Comparison of ENCODE assay signal across 10 mouse cellular contexts in the genomic region with DNA sequence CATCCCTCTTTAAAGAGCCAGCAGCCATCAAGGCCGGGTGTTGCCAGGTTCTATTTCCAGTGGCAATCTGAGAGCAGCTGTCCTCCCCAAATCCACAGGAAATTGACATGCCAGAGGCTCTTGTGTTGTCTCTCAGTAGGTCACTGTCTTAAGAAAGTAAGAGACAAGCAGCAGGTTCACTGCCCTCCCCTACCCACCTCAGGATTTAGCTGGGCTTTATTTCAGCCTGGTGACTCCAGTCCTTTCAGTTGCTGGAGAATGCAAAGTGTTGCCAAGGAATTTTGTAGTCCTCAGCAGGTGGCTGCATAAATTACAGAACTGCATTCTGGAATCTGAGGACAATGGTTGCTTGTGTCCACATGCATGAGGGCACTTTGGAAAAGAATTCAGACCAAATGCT.
DNase-seq lines count a peak whose midpoint lies in the region; ATAC-seq and TF ChIP-seq lines count a peak whose summit lies in the region.
"Had no signal": no experiment of that assay in that cellular context is flagged by ENCODE, and none has a peak within 500 bp of the region (broad histone marks: within the 10 kb centered on the region; RNA-seq: fewer than 3 reads in every experiment).

No protein-coding gene starts in this region.

- no peaks in the 10 kb centered on the region for H3K36me3 ChIP-seq in forebrain, postnatal 0 days (ENCODE audit: insufficient read depth)
- no peaks in the 10 kb centered on the region for H3K36me3 ChIP-seq in midbrain, embryonic 12.5 days
- H3K36me3 ChIP-seq in heart, embryonic 10.5 days: no peaks in the 10 kb centered on the region
- H3K36me3 ChIP-seq in heart, adult 2 months (ENCODE audit: control insufficient read depth, insufficient read depth, low read length): no peaks in the 10 kb centered on the region

- no peaks in the 10 kb centered on the region for H3K79me2 ChIP-seq in heart, adult 2 months (replicated peaks; ENCODE audit: control insufficient read depth, insufficient read depth, low read length)

- no peak overlapping the region for H3K4me3 ChIP-seq in forebrain, postnatal 0 days (ENCODE audit: low read depth, low read length)
- no peak overlapping the region for H3K4me3 ChIP-seq in midbrain, embryonic 12.5 days
- H3K4me3 ChIP-seq in heart, embryonic 10.5 days: no peak overlapping the region
- H3K4me3 ChIP-seq in heart, adult 2 months: no peak overlapping the region

- no peaks in the 10 kb centered on the region for H3K9me3 ChIP-seq in forebrain, postnatal 0 days (ENCODE audit: low read length)
- H3K9me3 ChIP-seq in midbrain, embryonic 12.5 days: no peaks in the 10 kb centered on the region
- no peaks in the 10 kb centered on the region for H3K9me3 ChIP-seq in heart, embryonic 10.5 days

- TF ChIP-seq EP300 in heart, adult 2 months (IDR thresholded peaks at IDR 0.05; ENCODE audit: insufficient read depth, low read depth, low read length): no peak

- H3K4me1 ChIP-seq in forebrain, postnatal 0 days (ENCODE audit: insufficient read depth): no peaks in the 10 kb centered on the region
- peaks cover 3% of the 10 kb centered on the region; the same call in 1 of the 2 replicates for H3K4me1 ChIP-seq in midbrain, embryonic 12.5 days
- no peaks in the 10 kb centered on the region for H3K4me1 ChIP-seq in heart, embryonic 10.5 days
- no peaks in the 10 kb centered on the region for H3K4me1 ChIP-seq in heart, adult 2 months (ENCODE audit: control insufficient read depth, insufficient read depth, low read length)

- H3K27ac ChIP-seq in forebrain, postnatal 0 days (ENCODE audit: low read depth, low read length): no peak overlapping the region
- peak overlapping the region; percentile 7; the same call in 1 of the 2 replicates for H3K27ac ChIP-seq in midbrain, embryonic 12.5 days (replicated peaks)
- H3K27ac ChIP-seq in heart, embryonic 10.5 days: no peak overlapping the region
- no peak overlapping the region for H3K27ac ChIP-seq in heart, adult 2 months

- WGBS in forebrain, postnatal 0 days: 10% methylated on average over 1 of the region's 1 CpGs
- WGBS in midbrain, embryonic 12.5 days: 4% methylated on average over 1 of the region's 1 CpGs
- 22% methylated on average over 1 of the region's 1 CpGs for WGBS in heart, embryonic 10.5 days
- WGBS in heart, adult 2 months: 32% methylated on average over 1 of the region's 1 CpGs

- H3K27me3 ChIP-seq in forebrain, postnatal 0 days (ENCODE audit: insufficient read depth, low read length): no peaks in the 10 kb centered on the region
- H3K27me3 ChIP-seq in midbrain, embryonic 12.5 days: no peaks in the 10 kb centered on the region
- no peaks in the 10 kb centered on the region for H3K27me3 ChIP-seq in heart, embryonic 10.5 days (ENCODE audit: insufficient read depth, poor library complexity, severe bottlenecking)
- H3K27me3 ChIP-seq in heart, adult 2 months (ENCODE audit: control insufficient read depth, insufficient read depth, low read length): no peaks in the 10 kb centered on the region

- ATAC-seq in forebrain, postnatal 0 days: peak; percentile 38; the same call in 1 of the 2 replicates
- ATAC-seq in midbrain, embryonic 12.5 days (ENCODE audit: low FRiP score, low read depth): peak; percentile 86

- TF ChIP-seq CTCF in forebrain, postnatal 0 days (IDR thresholded peaks at IDR 0.05; ENCODE audit: low read depth): no peak
- no peak for TF ChIP-seq CTCF in heart, adult 2 months (IDR thresholded peaks at IDR 0.05)

- H3K4me2 ChIP-seq in forebrain, postnatal 0 days (ENCODE audit: low read depth): no peak overlapping the region
- no peak overlapping the region for H3K4me2 ChIP-seq in midbrain, embryonic 12.5 days (replicated peaks)

- no peak for TF ChIP-seq POLR2A in heart, adult 2 months (IDR thresholded peaks at IDR 0.05; ENCODE audit: insufficient read depth, low read depth, low read length)

- no peak overlapping the region for H3K9ac ChIP-seq in forebrain, postnatal 0 days
- no peak overlapping the region for H3K9ac ChIP-seq in midbrain, embryonic 12.5 days (replicated peaks)
- H3K9ac ChIP-seq in heart, adult 2 months (ENCODE audit: low read depth, low read length): no peak overlapping the region

- DNase-seq in ES-CJ7 (ENCODE audit: low read depth, low spot score): peak; percentile 31
- DNase-seq in R1 (ENCODE audit: low read depth, low spot score): peak; percentile 90
- DNase-seq in forebrain, postnatal 0 days: peak; percentile 39
- DNase-seq in heart, embryonic 10.5 days (ENCODE audit: low spot score): no peak
- DNase-seq in heart, adult 2 months: no peak
- no peak for DNase-seq in spleen, adult 12 weeks (ENCODE audit: low spot score)
- no peak for DNase-seq in thymus, postnatal 14 days
- DNase-seq: lung, postnatal 4 days; spleen, adult 18-20 months had no signal

- intact Hi-C loops in heart, adult 2 months (cut with DNase I): no loop called here

Comparison
In these comparisons a context has a peak if more than half of its experiments do, and no peak if none do; other contexts are left out.
1. DNase-seq: peak in ES-CJ7 (single experiment), R1 (single experiment) and forebrain, postnatal 0 days (single experiment); none in heart, embryonic 10.5 days (single experiment), heart, adult 2 months (0 of 2), spleen, adult 12 weeks (single experiment) and thymus, postnatal 14 days (single experiment).